Mouse (Mus musculus) layer of hippocampus, adult 18-20 months (tissue): Measurements from ENCODE around the gene Ifi206. TPM values are rescaled to one million over a fixed set of nuclear protein-coding genes. Genes with fewer than 3 reads are reported as not detected.
"Not testable (repeated sequence)": the region's sequence is repeated elsewhere in the genome, so short reads cannot be mapped to it uniquely, and the experiment has no call there.

Experiments used
- DNase-seq, 2 experiments: peaks; one replicate each; pipeline ENCODE4 v3.0.0; 2022; ENCODE audit warnings: low spot score in 2 of 2
- long read RNA-seq: library from polyadenylated mRNA; stranded (forward); transcript quantifications from one replicate; pipeline ENCODE4 v2.0.0, GENCODE M21; 2021
- total RNA-seq, 2 experiments: library from RNA; stranded (reverse); gene quantifications; 2 replicates each; pipeline ENCODE4 v1.2.3; 2021

Ifi206 gene
- total RNA-seq, result not detected
- long read RNA-seq, result 0 reads

DNA sequence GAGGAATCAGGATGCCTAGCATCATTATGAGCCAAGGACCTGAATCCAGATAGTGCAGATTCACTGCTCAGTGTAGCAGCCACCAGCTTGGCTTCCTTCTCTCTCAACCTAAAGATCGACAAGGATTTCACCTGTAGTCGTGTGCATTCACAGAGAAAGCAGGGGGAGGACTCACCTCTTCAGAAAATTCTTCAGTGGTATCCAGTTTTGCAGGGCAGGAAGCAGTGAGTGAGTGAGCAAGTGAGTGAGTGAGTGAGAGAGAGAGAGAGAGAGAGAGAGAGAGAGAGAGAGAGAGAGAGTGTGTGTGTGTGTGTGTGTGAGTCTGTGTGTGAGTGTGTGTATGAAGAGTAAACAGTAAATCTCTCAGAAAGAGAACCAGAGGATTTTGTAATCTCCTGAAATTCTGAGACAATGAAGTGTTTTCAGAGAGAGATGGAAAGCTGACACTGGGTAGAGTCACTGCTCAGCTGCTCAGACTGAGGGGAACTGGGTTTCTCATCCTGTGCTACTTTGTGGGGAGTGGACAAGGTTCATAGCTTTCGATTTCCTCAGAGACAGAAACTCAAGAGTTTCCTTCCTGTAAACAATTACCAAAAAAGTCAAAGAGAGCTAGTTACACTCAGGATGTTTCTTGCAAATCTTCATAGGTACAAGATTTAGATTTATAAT is at the start of gene Ifi206:
Gene Ifi206 (minus strand): TSS at position 230 of the 669 bp plus-strand sequence.
- not testable (repeated sequence) for DNase-seq

DNA sequence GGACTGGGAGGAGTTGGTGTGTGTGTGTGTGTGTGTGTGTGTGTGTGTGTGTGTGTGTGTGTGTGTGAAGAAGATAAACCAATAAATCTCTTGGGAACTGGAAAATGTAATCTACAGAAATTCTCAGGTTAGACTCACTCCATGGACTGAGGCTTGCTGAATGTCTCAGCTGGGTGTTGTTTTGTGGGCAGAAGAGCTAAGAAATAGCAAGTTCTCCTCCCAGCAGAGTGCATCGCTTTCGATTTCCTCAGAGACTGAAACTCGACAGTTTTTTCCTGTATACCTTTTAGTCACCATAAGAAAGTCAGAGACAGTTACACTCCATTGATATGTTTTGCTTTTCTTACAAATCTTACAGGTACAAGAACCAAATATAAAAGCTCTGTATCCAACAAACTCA is 45.0 kb upstream of the Ifi206 start, which contains the start of gene Ifi214:
Gene Ifi214 (minus strand): TSS at position 167 of the 400 bp plus-strand sequence.
- DNase-seq, result not testable (repeated sequence)

DNA sequence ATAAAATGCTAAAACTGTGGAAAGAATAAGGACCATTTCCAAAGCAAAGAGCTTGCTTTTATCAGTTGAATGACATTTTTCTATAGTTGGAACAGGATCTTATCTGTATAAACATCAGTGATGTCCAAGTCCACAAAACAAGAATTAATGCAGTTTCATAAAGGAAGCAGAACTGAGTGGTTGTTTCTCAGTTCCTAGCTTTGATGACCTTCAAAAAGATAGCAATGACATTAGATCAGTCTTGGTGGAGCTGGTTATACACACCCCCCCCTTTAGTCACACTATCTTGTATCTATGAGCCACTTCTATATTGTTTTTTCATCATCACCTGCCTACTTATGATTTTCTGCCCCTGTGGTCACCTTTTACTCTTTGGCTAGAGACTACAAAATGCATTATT is 30.6 kb upstream of the Ifi206 start:
- no peak for DNase-seq

DNA sequence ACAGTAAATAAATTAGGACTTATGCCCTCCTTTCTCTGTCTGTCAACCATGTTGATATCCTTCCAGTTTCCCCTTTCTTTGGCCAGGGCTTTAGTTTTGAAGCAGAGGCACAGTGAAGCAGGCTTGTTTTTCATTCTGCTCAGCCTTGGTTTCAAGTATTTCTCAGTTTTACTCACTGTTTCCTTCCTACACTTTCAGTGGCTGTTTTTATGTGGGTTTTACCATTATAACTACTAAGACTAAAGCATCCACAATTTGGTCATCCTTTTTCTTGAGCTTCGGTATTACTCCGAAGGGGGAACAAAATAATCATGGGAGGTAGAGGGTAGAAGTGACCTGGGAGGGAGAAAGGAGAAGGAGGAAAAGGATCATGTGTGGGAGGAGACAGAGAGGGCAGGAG is 19.8 kb upstream of the Ifi206 start:
- not testable (repeated sequence) for DNase-seq

DNA sequence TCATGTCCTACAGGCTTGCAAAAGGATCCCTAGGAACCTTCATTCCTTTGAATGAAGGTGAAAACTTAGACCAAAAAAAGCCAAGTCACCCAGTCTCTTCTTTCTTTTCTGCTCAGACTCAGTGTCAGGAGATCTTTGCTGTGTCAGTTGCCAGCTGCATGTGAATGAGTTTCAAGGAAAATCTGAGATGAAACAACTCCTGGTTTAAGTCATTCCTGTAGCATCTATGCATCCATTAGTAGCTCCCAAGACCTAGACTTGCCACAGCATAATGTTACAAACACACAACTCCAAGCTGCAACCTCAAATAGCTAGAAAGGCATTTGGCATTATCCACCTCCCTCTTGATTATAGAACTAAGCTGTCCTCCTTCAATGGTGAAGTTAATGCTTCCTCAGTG is 642 bp upstream of the Ifi206 start:
- not testable (repeated sequence) for DNase-seq

DNA sequence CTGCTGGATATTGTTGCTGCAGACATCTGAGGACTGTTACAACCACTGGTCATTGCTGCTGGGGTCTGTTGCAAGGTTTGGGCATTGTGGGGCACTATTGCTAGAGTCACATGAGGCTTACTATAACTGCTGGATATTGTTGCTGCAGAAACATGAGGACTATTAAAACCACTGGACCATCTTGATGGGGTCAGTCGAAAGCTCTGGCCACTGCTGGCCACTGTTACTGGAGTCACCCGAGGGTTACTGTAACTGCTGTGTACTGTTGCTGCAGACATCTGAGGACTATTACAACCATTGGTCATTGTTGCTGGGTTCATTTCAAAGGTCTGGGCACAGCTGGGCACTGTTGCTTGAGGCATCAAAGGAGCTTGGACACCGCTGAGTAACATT is 9.7 kb downstream of the Ifi206 start:
- DNase-seq, result not testable (repeated sequence)

DNA sequence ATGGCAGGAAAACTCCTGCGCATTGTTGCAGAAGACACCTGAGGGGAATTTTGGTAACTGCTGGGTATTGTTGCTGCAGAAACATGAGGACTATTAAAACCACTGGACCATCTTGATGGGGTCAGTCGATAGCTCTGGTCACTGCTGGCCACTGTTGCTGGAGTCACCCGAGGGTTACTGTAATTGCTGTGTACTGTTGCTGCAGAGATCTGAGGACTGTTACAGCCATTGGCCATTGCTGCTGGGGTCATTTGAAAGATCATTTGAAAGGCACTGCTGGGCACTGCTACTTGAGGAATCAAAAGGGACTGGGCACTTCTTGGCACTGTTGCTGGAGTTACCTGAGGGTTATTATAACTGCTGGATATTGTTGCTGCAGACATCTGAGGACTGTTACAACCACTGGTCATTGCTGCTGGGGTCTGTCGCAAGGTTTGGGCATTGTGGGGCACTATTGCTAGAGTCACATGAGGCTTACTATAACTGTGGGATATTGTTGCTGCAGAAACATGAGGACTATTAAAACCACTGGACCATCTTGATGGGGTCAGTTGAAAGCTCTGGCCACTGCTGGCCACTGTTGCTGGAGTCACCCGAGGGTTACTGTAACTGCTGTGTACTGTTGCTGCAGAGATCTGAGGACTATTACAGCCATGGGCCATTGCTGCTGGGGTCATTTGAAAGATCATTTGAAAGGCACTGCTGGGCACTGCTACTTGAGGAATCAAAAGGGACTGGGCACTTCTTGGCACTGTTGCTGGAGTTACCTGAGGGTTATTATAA is 10.3 kb downstream of the Ifi206 start:
- not testable (repeated sequence) for DNase-seq

DNA sequence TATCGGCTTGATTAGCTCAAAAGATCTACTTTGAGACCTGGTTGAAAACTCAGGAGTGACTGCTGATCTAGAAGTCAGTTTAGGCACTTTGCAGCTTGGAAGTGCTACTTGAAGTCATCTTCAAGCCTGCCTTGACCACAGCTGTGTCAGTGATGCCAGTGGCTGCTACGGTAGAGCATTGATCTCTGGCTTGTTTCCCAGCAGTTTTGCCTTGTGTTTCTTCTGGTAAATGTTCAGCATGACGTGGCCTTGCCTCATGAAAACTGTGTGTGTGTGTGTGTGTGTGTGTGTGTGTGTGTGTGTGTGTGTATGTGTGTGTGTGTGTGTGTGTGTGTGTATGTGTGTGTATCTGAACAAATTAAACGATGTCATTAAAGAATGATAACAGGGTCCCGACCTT is 34.1 kb downstream of the Ifi206 start:
- DNase-seq, result no peak

DNA sequence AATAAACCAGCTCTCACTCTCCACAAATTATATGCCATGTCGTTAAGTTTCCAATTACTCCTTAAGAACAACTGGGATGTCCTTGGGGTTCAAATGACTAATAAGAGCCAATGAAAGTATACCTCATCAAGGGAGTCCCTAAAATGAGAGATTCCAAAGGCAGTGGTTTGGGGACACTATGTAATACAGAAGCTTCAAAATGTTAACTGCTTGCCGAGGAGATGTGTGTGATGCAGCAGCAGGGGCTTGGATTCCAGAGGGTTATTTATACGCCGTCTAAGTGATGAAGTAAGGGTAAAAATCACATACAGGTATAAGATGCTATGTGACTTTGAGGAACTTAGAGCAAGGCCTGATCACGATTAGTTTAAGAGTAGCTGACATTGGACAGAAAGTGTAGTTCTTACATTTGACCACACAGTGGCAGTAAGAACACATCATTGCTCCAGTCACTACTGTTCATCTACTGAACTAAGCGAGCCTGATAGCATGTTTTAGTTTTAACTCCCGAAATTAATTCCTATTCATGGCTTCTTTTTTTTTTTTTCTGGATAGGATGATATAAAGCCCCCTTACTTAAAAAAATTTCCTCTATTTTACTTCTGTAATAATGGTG is 34.6 kb downstream of the Ifi206 start:
- DNase-seq, result peak in 1 of 2 experiments; percentile 77

DNA sequence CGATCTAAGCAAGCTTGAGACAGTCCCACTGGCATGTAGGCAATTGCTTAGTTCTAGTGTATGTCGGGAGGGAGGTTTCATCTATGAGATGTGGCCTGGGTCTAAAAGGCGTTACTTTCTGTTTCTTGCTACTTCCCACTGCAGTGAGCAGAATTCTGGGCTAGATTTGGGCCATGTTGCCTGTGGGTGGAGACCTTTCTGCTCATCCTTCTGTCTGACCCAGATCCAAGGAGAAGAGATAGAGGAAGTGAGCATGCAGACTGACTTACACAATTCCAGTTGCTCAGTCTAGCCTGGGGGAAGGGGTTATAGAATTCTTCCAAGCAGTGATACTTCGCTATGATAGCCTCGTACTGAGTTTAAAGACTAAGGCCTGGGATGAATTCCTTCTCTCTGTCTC is 39.2 kb downstream of the Ifi206 start:
- no peak for DNase-seq

DNA sequence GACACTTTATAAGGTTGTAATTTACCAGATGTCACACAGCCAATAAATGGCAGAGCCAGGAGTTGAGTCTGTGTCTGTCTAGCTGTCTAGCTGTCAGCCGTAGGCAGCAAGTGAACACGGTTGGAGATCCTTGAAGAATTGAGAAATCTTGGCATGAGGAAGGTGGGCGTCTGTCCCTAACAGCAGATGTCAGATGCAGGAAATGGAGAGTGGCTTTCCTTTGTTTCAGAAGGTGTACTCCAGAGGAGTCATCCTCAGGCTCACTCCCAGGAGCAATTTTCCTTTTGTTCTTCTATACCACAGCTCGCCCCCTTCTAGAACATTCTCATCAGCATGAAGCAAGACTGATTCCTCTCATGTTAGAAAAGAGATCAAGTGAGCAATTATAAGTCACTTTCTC is 40.2 kb downstream of the Ifi206 start:
- DNase-seq, result peak in 1 of 2 experiments; percentile 14

DNA sequence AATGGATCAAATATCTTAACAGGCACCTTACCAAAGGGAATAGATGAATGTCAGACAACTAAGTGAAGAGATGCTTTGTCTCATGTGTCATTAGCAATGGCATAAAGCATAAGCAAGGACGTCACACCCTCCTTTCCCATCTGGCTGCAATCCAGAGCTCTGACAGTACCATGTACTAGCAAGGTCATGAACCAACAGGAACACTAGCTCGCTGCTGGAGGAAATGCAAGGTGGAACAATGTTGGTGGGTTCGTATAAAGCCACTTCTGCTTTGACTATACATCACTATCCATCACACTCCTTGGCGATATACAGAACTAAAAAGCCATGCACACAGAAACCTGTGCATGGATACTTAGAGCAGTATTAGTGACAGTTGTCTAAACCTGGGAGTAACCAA is 43.8 kb downstream of the Ifi206 start:
- no peak for DNase-seq

DNA sequence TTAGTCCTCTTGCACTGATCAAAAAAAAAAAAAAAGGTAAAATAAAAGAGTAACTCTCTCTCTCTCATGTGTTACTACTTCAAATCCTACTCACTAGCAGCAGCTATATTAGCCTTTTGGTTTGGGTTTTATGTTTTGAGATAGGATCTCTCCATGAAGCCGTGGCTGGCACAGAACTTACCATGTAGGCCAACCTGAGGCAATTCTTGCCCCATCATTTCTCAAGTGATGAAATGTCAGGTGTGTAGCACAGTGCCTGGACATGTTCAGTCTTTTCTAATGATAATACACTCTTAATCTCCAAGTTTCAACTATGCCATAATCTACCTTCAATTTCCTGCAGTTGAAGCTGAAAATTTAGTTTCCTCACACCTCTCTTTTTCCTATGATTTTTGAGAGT is 47.8 kb downstream of the Ifi206 start:
- no peak for DNase-seq

DNA sequence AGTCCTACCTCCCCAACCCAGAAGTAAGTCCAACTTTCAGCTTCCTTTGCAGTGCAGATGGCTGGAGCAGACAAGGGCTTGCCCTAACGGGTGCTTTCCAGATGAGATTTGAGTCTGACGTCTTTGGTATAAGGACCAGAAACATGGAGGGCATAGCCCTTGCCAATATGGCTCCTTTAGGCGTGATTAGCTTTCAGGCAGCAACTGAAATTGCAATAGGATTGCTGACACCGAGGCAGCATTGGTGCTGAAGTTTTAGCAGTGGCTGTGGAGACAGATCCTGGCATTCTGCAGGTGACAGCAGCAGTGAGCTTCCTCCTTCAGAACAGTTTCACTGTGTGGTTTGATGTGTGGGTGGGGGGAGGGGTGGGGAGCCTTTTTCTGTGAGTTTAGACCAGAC is 49.6 kb downstream of the Ifi206 start:
- no peak for DNase-seq

DNA sequence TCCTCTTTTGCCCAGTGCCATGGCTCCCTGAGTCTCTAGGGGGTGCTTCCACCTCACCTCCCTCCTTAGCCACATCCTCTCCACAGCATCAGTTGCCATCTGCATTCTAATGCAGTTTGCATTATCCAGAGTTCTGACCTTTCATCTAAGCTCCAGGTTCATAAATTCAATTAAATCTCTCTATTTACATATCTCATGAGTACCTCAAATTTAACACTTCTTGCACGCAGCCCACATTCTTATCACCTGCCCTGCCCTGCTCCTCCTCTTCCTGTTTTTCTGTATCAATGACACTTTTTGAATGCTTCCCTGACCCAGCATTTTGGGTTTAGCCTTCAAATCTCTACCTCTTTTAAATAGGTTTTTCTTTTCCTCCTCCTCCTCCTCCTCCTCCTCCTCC is 50.2 kb downstream of the Ifi206 start:
- DNase-seq, result no peak

DNA sequence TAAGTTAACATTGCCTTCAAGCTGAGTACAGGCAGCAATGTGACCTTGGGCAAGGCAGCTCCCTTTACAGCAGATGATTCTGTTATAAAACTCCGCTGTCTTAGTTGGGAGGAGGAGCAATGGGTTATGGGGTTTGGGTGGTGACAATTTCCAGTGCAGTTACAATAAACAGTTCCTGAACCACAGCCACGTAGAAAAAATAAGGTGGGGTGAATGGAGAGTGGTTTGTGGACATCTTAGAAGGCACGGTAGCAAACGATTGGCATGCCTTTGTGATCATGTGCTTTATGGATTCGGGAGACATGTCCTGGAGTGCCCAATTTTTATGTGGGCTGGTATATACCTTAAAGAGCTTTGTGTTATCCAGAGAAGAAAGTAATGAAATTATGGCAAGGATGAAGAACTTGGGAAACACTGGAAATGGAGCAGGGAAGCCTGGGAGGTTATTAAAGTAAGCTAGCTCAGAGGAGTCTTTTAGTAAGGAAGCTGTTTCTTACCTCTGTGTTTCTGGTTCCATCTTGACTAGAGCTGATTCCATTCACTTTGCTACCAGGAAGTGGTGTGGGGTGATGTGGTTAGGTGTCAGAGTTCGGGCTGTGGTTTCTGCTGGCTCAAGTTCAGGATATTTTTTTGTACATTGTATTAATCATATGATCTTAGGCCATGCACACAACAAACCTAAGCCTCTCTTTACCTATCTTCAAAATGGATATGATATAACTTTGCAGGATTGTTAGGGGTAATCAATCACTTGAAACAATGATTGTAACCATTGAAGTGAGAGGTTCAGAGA is 53.5 kb downstream of the Ifi206 start:
- no peak for DNase-seq

DNA sequence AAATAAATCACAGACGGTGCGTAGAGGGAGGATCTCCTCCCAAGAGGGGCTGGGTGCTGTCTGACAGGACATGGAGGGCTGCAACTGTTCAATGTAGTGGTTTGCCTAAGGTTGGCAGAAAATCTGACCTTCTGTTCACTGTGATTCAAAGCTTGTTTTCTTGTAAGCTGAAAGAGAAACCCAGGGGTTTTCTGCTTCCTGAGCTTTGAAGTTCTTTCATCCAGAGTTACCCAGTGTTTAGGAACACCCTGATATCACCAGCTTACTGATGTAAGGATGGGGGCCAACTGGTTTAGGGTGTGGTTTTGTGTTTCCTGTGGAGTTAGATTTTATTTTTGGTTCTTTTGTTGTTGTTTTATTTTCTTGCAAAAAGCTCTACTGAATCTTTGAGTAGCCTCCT is 58.4 kb downstream of the Ifi206 start:
- DNase-seq, result no peak

DNA sequence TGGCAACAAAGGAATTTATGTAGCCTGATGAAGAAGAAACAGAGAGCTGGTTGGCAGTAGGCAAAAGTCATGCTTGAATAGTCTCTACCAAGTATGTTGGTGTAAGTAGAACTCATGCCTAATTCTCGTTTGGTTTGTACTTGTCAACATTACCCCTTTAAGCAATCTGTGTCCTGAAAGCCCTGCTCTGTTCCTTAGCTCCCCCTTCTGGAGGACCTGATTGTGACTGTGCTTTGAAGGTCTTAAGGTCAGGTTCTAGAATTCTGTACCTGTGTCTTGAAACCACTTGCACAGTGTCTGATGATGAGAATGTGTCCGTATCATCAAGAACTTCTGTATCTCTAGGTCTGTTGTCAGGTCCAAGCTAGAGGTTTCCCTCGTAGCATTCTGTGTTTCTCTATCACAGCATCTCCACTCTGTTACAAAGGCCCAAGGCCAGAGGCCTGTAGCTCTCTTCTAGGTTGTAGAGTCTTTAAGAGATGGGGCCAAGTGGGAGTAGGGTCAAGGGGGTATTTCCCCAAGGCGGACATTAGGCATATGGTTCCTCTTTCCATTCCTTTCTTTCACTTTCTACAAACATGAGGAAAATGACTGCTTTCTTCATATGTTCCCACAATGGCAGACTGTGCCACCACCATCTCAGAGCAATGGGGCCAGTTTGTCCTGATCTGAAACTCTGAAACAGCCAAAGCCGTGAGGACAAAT is 60.7 kb downstream of the Ifi206 start:
- no peak for DNase-seq

DNA sequence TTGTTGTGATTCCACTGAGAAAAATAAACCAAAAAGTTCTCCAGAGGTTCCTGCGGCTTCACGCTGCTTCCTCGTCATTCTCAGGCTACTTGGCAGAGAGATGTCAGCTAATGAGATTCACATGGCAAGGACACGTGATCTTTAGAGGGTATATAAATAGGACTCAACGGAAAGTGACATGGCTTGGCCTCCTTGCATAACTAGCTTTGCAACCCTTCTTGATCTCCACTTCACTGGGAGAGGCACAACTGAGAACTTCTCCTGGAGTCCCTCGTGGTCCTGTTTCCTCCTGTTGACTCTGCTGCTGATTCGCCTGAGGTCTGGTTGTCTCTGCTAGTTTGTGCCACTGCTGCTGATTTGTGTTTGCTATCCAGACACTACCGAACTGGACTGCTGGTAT is 63.5 kb downstream of the Ifi206 start:
- DNase-seq, result no peak

DNA sequence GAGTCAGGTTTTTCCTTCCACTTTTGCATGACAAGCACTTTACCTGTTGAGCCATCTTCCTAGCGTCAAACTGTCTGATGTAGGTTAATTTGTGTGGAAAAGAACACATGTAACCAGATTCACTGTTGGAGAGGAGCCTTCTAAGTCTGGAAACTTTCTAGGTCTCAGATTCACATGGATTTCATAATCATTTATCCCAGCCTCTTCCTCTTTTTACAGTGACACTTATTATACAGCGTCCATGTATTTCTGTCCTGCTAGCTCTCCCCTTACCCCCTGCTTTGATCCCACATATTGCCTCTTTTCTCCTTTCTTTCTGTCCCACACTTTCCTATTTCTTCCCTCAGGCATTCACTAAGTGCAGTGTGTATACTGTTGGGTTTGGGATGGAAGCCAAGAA is 64.5 kb downstream of the Ifi206 start:
- no peak for DNase-seq

DNA sequence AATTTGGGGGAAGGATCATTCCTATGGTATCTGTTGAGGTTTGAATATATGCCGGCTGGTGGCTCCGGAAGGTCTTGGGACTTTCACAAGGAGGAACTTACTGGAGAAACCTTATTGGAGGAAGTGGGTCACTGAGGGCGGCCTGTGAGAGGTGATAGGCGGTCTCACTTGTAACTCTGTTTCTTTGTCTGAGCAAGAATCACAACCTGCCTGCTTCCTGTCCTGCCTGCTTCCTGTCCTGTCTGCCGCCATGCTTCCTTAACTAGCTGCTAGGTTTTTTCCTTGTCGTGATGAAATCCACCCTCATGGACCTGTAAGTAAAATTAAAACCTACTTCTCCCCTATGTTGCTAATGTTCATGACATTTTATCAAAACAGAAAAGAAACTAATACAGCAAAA is 70.5 kb downstream of the Ifi206 start:
- DNase-seq, result peak in 1 of 2 experiments; percentile 12
